Mouse (Mus musculus): ENCODE measurements around the gene Nup155. TPM values are rescaled to one million over a fixed set of nuclear protein-coding genes. Genes with fewer than 3 reads are reported as not detected.

Gene Nup155
- polyA plus RNA-seq (2012), result 1.5 and 2.5 TPM in 2 replicates

GRCm38 (mm10) chr15:8108966-8109743 is at the start of gene Nup155:
Gene Nup155 (plus strand): TSS chr15:8109273.

GRCm38 (mm10) chr15:8098774-8099749 is 10.0 kb upstream of the Nup155 start, which contains the start of gene Wdr70:
Gene Wdr70 (minus strand): TSS chr15:8099209.

GRCm38 (mm10) chr15:8168591-8169265 is 59.7 kb downstream of the Nup155 start, which contains the start of gene Cplane1:
Gene Cplane1 (plus strand): TSS chr15:8169106.

Other genes with a start within 250 kb of the Nup155 start
- 31.0 and 32.8 TPM in 2 replicates for gene Wdr70, start 10.1 kb upstream of the Nup155 start, polyA plus RNA-seq (2012)
- 0.70 and 1.1 TPM in 2 replicates for gene Cplane1, start 59.8 kb downstream of the Nup155 start, polyA plus RNA-seq (2012)